Mouse (Mus musculus) induced T-regulatory cell, adult 2 months (primary cell): Measurements from ENCODE around the gene Znrf4.

Experiments used
- DNase-seq: peaks from one replicate; pipeline ENCODE4 v3.0.0-alpha.2; 2012; ENCODE audit warnings: low read depth

Gene Znrf4

DNA sequence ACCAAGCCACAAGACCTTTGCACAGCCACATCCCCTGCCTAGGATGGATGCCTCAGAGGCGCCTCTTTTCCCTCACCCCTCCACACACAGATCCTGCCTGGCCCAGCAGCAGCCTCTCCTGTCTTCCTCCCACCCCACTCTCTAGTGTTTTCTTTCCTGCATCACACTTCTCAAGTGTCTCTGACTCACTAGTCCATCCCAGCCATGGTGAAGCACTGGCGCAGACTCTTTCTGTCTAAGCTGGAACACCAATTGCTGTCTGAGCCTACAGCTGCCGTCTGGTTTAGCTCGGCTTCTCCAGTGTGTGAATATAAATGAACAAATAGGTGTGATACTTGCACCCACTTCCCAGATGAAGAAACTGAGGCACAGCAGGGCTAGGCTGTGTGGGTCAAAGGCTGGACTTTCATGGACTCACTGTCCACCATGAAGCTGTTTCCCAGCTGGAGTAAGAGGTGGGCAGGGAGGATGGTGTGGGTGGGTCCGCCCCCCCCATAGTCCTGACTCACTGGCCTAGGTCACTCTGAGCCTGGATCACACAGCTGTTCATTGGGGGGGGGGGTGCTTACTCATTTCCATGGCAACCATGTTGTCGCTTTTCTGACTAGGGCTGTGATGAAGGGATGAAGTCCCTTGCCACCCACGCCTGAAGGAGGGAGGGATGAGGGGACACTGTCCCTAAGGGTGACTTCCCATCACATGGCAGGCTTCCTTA, 21.6 kb downstream of the Znrf4 start:
- no peak for DNase-seq

DNA sequence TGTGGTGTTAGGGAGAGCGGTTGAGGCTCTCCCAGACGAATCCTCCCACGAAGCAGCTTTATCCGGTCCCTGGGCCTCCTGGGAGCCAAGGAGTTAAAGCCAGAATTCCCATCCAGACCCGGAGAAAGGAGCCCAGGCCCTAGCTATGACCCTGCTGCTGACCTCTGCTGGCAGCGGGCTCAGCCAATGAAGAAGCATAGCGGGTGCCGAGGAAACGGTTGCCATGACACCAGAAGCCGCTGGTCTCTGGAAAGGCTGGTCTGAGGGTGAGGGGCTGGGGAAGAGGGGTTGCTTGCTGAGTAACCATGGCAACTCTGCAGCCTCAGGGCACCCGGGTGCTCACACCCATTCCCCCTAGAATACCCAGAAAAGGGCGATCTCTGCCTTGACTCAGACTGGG, 24.2 kb downstream of the Znrf4 start:
- DNase-seq: no peak

- peak; percentile 65 for DNase-seq
Observed at GRCm38 (mm10) chr17:56487441-56487888, 24.8 kb downstream of the Znrf4 start.

GRCm38 (mm10) chr17:56485926-56486325, 26.3 kb downstream of the Znrf4 start:
- no peak for DNase-seq

DNA sequence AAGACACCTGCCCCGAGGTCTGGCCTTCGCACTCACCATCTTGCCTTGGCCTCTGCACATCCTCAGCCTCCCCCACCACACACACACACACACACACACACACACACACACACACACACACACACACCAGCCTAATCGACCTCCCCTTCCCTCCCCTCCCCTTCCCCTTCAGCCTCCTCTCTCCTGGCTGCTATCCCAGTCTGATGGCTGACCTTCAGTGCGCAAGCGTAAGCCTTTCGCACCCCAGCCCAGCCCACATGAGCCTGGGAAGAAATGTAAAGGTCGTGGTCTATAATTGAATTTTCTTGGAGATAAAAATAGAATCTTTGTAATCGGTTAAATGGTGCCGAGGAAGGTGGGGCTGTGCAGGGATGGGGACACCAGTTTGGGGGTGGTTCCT, 27.1 kb downstream of the Znrf4 start:
- DNase-seq: no peak

- no peak for DNase-seq
Observed at GRCm38 (mm10) chr17:56482671-56483070, 29.6 kb downstream of the Znrf4 start.

DNA sequence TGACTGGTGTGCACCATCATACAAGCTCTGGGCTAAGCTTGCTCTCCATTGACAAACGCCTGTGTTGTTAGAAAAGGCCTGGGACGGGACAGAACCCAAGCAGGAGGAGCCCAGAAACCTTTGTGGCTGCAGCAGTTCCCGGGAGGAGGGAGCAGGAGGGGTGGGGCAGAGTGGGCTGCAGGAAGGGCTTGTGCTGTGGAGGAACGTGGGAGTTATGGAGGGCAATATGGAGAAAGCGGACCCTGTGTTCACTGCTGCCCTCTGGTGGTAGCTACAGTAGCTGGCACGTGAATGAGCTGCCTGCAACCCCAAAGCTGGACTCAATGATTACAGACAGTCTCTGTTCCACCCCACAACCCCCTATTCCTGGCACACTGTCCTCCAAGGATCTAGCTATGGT, 32.9 kb downstream of the Znrf4 start:
- peak; percentile 88 for DNase-seq

- peak; percentile 60 for DNase-seq
Observed at GRCm38 (mm10) chr17:56478191-56478611, 34.0 kb downstream of the Znrf4 start.

GRCm38 (mm10) chr17:56477191-56477818, 34.9 kb downstream of the Znrf4 start:
- DNase-seq: no peak

GRCm38 (mm10) chr17:56476402-56476752, 35.9 kb downstream of the Znrf4 start, which contains the start of gene Ptprs:
Gene Ptprs, minus strand, starts transcription at chr17:56476483.
- peak; percentile 94 for DNase-seq

GRCm38 (mm10) chr17:56475584-56476401, 36.4 kb downstream of the Znrf4 start:
- DNase-seq: peak; percentile 50

- peak; percentile 54 for DNase-seq
Observed at GRCm38 (mm10) chr17:56474831-56475581, 37.2 kb downstream of the Znrf4 start.

- DNase-seq: peak; percentile 47
Observed at GRCm38 (mm10) chr17:56474311-56474830, 37.9 kb downstream of the Znrf4 start.

- DNase-seq: peak; percentile 46
Observed at GRCm38 (mm10) chr17:56473611-56473905, 38.7 kb downstream of the Znrf4 start.

DNA sequence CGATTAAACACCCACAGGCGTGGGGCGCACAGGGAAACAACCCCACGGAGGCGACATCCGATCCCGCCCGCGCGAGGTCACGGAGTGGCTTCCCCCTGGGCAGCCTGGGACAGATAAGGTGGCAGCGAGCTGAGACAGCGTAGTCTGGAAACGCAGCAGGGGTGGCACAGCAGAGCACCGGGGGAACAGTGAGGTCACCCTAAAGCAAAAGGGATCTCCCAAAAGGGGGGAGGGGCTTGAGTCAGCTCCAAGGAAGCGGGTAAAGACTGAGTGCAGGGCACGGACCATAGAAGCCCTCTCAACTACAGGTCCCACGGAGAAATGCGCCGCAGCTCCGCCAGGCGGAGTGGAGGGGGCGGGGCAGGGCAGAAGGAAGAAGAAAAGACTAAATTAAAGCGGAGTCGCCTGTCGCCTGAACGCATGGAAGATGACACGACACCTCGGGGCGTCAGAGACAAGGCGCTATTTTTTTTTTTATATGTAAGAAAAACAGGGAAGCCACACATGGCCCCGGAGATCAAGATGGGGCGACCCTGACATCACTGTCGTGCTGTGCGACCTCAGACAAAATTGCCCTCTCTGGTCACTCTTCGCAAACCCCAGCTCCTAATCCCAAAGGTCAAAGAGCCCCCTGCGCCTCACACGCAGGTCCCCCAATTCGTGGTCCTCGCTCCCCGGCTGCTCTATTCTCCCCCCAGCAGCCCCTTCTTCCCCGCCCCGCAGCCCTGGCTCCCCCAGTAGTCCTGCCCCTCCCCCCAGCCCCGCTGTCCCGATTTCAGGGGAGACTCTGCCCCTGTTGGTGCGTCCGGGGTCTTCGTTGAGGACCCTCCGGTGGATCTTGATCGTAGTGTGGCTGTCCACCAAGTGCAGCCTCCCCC, 39.3 kb downstream of the Znrf4 start:
- DNase-seq: peak; percentile 87

GRCm38 (mm10) chr17:56472121-56472520, 40.1 kb downstream of the Znrf4 start:
- peak; percentile 55 for DNase-seq

DNA sequence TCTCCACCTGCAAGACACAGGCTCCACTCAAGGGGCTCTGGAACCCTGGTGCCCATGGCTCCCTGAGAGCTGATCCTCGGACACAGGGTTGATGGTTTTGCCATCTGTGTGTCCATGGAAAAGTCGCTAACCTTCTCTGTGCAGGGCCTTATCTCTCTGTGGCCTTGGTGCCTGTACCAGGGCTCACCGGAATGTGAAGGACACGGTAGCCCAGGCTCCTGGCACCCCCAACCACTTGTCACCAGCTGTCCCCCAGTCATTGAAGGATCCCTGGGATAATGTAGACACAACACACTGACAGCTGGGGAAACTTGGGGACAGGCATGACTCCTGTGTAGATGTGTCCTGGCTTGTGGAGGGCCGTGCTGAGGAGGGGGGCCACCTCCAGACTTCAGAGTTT, 41.1 kb downstream of the Znrf4 start:
- no peak for DNase-seq

- DNase-seq: no peak
Observed at GRCm38 (mm10) chr17:56470571-56470970, 41.7 kb downstream of the Znrf4 start.

GRCm38 (mm10) chr17:56470001-56470436, 42.2 kb downstream of the Znrf4 start:
- no peak for DNase-seq

- no peak for DNase-seq
Observed at GRCm38 (mm10) chr17:56469275-56469674, 43.0 kb downstream of the Znrf4 start.

GRCm38 (mm10) chr17:56468870-56469269, 43.4 kb downstream of the Znrf4 start:
- no peak for DNase-seq
